In the genomic region with DNA sequence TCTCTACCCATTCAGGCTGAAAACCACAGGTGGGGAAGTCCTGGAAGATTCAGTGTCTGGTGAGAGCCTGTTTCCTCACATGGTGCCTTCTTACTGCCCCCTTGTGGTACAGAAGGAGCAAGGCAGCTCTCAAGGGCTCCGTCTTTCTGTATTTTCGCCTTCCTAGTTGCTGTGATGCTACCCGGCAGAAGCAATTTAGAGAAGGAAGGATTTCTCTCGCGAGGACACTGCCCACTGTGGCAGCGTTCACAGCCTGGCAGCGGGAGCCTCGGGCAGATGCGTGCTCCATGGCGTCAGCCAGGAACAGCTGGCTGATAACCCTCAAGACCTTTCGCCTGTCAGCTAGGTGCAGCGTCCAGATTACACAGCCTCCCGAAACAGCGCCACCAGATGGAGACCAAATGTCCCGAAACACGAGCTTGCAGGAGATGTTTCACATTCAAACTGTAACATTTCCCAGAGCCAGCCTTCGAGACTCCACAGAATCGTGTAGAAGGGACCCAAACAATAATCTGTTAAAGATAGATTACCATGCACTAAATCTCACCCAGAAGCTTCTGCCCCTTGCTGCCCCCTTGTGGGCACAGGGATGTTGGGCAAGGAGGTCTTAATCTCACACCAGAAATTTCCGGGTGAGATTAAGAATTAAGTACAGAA, we compare ENCODE assay signal across 8 mouse cellular contexts. TPM values are rescaled to one million over a fixed set of nuclear protein-coding genes. Genes with fewer than 3 reads are reported as not detected.
DNase-seq lines count a peak whose midpoint lies in the region; ATAC-seq and TF ChIP-seq lines count a peak whose summit lies in the region.

No protein-coding gene starts in this region.

- peaks cover 26% of the 10 kb centered on the region for H3K4me1 ChIP-seq in E14TG2a.4 (replicated peaks; ENCODE audit: low read depth, low read length)
- H3K4me1 ChIP-seq in forebrain, embryonic 10.5 days, result peaks cover 11% of the 10 kb centered on the region
- no peaks in the 10 kb centered on the region for H3K4me1 ChIP-seq in heart, postnatal 0 days (ENCODE audit: control insufficient read depth, insufficient read depth)
- peaks cover 6% of the 10 kb centered on the region; the same call in 1 of the 2 replicates for H3K4me1 ChIP-seq in liver, embryonic 15.5 days (replicated peaks)
- no peaks in the 10 kb centered on the region for H3K4me1 ChIP-seq in neural tube, embryonic 12.5 days
- H3K4me1 ChIP-seq in stomach, postnatal 0 days (replicated peaks; ENCODE audit: control insufficient read depth, insufficient read depth), result no peaks in the 10 kb centered on the region

- peak overlapping the region; percentile 59 for H3K9ac ChIP-seq in heart, postnatal 0 days (replicated peaks; ENCODE audit: low read depth, low read length)
- H3K9ac ChIP-seq in liver, embryonic 15.5 days, result 0 out of 2 replicates have a peak overlapping the region, but pooled peaks have one; percentile 19
- peak overlapping the region; percentile 54; the same call in 1 of the 2 replicates for H3K9ac ChIP-seq in neural tube, embryonic 12.5 days
- H3K9ac ChIP-seq in stomach, postnatal 0 days (ENCODE audit: low read length), result peak overlapping the region; percentile 47

- TF ChIP-seq CTCF in E14TG2a.4 (conservative IDR thresholded peaks at IDR 0.05; ENCODE audit: low read length), result peak; percentile 75
- TF ChIP-seq CTCF in heart, postnatal 0 days (IDR thresholded peaks at IDR 0.05; ENCODE audit: low read depth), result peak; percentile 83
- TF ChIP-seq CTCF in stomach, postnatal 0 days (IDR thresholded peaks at IDR 0.05; ENCODE audit: low read depth), result peak; percentile 84

- peaks cover 15% of the 10 kb centered on the region for H3K27me3 ChIP-seq in E14TG2a.4 (ENCODE audit: insufficient read depth, low read length)
- no peaks in the 10 kb centered on the region for H3K27me3 ChIP-seq in forebrain, embryonic 10.5 days (ENCODE audit: poor library complexity, severe bottlenecking)
- H3K27me3 ChIP-seq in heart, postnatal 0 days (ENCODE audit: control insufficient read depth, insufficient read depth, low read length), result no peaks in the 10 kb centered on the region
- no peaks in the 10 kb centered on the region for H3K27me3 ChIP-seq in liver, embryonic 15.5 days
- H3K27me3 ChIP-seq in neural tube, embryonic 12.5 days (replicated peaks), result no peaks in the 10 kb centered on the region
- no peaks in the 10 kb centered on the region for H3K27me3 ChIP-seq in stomach, postnatal 0 days (ENCODE audit: control insufficient read depth, insufficient read depth, low read length)

- 11% methylated on average over 19 of the region's 19 CpGs for WGBS in forebrain, embryonic 10.5 days
- WGBS in heart, postnatal 0 days, result 4% methylated on average over 19 of the region's 19 CpGs
- WGBS in liver, embryonic 15.5 days (ENCODE audit: insufficient replicate concordance), result 1% methylated on average over 19 of the region's 19 CpGs
- WGBS in neural tube, embryonic 12.5 days, result 10% methylated on average over 19 of the region's 19 CpGs
- 5% methylated on average over 19 of the region's 19 CpGs for WGBS in stomach, postnatal 0 days

- H3K4me3 ChIP-seq in E14TG2a.4 (replicated peaks; ENCODE audit: low read length), result peak overlapping the region; percentile 75
- H3K4me3 ChIP-seq in forebrain, embryonic 10.5 days, result peak overlapping the region; percentile 58
- peak overlapping the region; percentile 54 for H3K4me3 ChIP-seq in heart, postnatal 0 days (ENCODE audit: low read depth, low read length)
- peak overlapping the region; percentile 51 for H3K4me3 ChIP-seq in liver, embryonic 15.5 days (replicated peaks)
- peak overlapping the region; percentile 43 for H3K4me3 ChIP-seq in neural tube, embryonic 12.5 days
- H3K4me3 ChIP-seq in stomach, postnatal 0 days (ENCODE audit: low read depth, low read length), result peak overlapping the region; percentile 37

- TF ChIP-seq EP300 in heart, postnatal 0 days (IDR thresholded peaks at IDR 0.05; ENCODE audit: low read depth), result no peak
- TF ChIP-seq EP300 in stomach, postnatal 0 days (optimal IDR thresholded peaks at IDR 0.05), result no peak

- DNase-seq in c-Kit-positive CD71-negative TER-119-negative erythroid progenitor cells, embryonic 14.5 days (ENCODE audit: low read depth), result peak; percentile 74
- DNase-seq in forebrain, embryonic 10.5 days (ENCODE audit: extremely low spot score, low spot score), result peak; percentile 67
- DNase-seq in heart, postnatal 0 days (ENCODE audit: low spot score), result peak; percentile 86
- peak; percentile 61 to 89 for DNase-seq in kidney, postnatal 36 days
- peak; percentile 66 for DNase-seq in stomach, postnatal 0 days (ENCODE audit: low spot score)

- H3K36me3 ChIP-seq in E14TG2a.4 (ENCODE audit: insufficient read depth, low read length), result no peaks in the 10 kb centered on the region
- H3K36me3 ChIP-seq in forebrain, embryonic 10.5 days (replicated peaks), result no peaks in the 10 kb centered on the region
- no peaks in the 10 kb centered on the region for H3K36me3 ChIP-seq in heart, postnatal 0 days (replicated peaks; ENCODE audit: control insufficient read depth, insufficient read depth, low read length)
- H3K36me3 ChIP-seq in liver, embryonic 15.5 days (replicated peaks), result no peaks in the 10 kb centered on the region
- H3K36me3 ChIP-seq in neural tube, embryonic 12.5 days, result no peaks in the 10 kb centered on the region
- no peaks in the 10 kb centered on the region for H3K36me3 ChIP-seq in stomach, postnatal 0 days (ENCODE audit: control insufficient read depth, insufficient read depth, low read length)

- H3K4me2 ChIP-seq in heart, postnatal 0 days (ENCODE audit: low read depth, low read length), result peak overlapping the region; percentile 80
- H3K4me2 ChIP-seq in liver, embryonic 15.5 days, result peak overlapping the region; percentile 76
- peak overlapping the region; percentile 80 for H3K4me2 ChIP-seq in neural tube, embryonic 12.5 days (replicated peaks)
- H3K4me2 ChIP-seq in stomach, postnatal 0 days (replicated peaks; ENCODE audit: low read depth), result peak overlapping the region; percentile 66

- peak overlapping the region; percentile 75 for H3K27ac ChIP-seq in forebrain, embryonic 10.5 days
- H3K27ac ChIP-seq in heart, postnatal 0 days (ENCODE audit: low read depth), result peak overlapping the region; percentile 33; the same call in 1 of the 2 replicates
- no peak overlapping the region for H3K27ac ChIP-seq in liver, embryonic 15.5 days (replicated peaks)
- H3K27ac ChIP-seq in neural tube, embryonic 12.5 days, result no peak overlapping the region
- 0 out of 2 replicates have a peak overlapping the region, but pooled peaks have one; percentile 46 for H3K27ac ChIP-seq in stomach, postnatal 0 days (replicated peaks)

- peak; percentile 73 for ATAC-seq in heart, postnatal 0 days (ENCODE audit: insufficient read depth, low read depth)
- ATAC-seq in liver, embryonic 15.5 days (ENCODE audit: insufficient read depth), result peak; percentile 28; the same call in 1 of the 2 replicates
- ATAC-seq in neural tube, embryonic 12.5 days (ENCODE audit: low FRiP score, low read depth), result peak; percentile 51
- ATAC-seq in stomach, postnatal 0 days (ENCODE audit: low FRiP score, low TSS enrichment), result peak; percentile 67; the same call in 1 of the 2 replicates

- no peaks in the 10 kb centered on the region for H3K9me3 ChIP-seq in E14TG2a.4 (ENCODE audit: low read length)
- no peaks in the 10 kb centered on the region for H3K9me3 ChIP-seq in forebrain, embryonic 10.5 days
- no peaks in the 10 kb centered on the region for H3K9me3 ChIP-seq in heart, postnatal 0 days (replicated peaks; ENCODE audit: control insufficient read depth, low read length)
- no peaks in the 10 kb centered on the region for H3K9me3 ChIP-seq in liver, embryonic 15.5 days (replicated peaks)
- no peaks in the 10 kb centered on the region for H3K9me3 ChIP-seq in neural tube, embryonic 12.5 days
- H3K9me3 ChIP-seq in stomach, postnatal 0 days (ENCODE audit: control insufficient read depth, low read length), result no peaks in the 10 kb centered on the region

RNA-seq across cellular contexts. Expression of gene Rpap3, which starts 41.7 kb away (rescaled TPM):
- polyA plus RNA-seq in forebrain, embryonic 10.5 days (2016; fragmentation: Nextera tagmentation; extraction: Ambion mirVana), result 40.7 and 41.9 TPM in 2 replicates
- 14.7 and 23.0 TPM in 2 replicates for total RNA-seq in heart, postnatal 0 days (2014; rRNA removed; ENCODE audit: low replicate concordance)
- polyA plus RNA-seq in heart, postnatal 0 days (2015; fragmentation: Nextera tagmentation; extraction: Ambion mirVana), result 18.5 and 19.5 TPM in 2 replicates
- polyA plus RNA-seq in liver, embryonic 15.5 days (2015; fragmentation: Nextera tagmentation; extraction: Ambion mirVana), result 6.5 and 6.9 TPM in 2 replicates
- polyA plus RNA-seq in neural tube, embryonic 12.5 days (2016; fragmentation: Nextera tagmentation; extraction: Ambion mirVana), result 35.7 and 40.3 TPM in 2 replicates
- polyA plus RNA-seq in stomach, postnatal 0 days (2015; fragmentation: Nextera tagmentation; extraction: Ambion mirVana), result 13.3 and 13.9 TPM in 2 replicates

Comparison
In these comparisons a context has a peak if more than half of its experiments do, and no peak if none do; other contexts are left out.
1. H3K27ac ChIP-seq: peak in forebrain, embryonic 10.5 days (single experiment), heart, postnatal 0 days (single experiment) and stomach, postnatal 0 days (single experiment); none in liver, embryonic 15.5 days (single experiment) and neural tube, embryonic 12.5 days (single experiment).
2. Peak in every context shown above with its lines, with median percentiles within 50 percentile points of each other: H3K4me3 ChIP-seq, CTCF ChIP-seq, DNase-seq, ATAC-seq, H3K4me2 ChIP-seq and H3K9ac ChIP-seq.